Mouse (Mus musculus): Measurements from ENCODE around the gene Arpp21. TPM values are rescaled to one million over a fixed set of nuclear protein-coding genes. Genes with fewer than 3 reads are reported as not detected.

Gene Arpp21
- polyA plus RNA-seq, 1 experiment from 2014 or later: 2.4 TPM

- 54% methylated on average over 6 of the region's 6 CpGs for WGBS
Measured at GRCm38 (mm10) chr9:112176317-112176716, 59.4 kb downstream of the Arpp21 start.

GRCm38 (mm10) chr9:112174407-112175357, 61.1 kb downstream of the Arpp21 start:
- Histone ChIP-seq H3K4me2 (peak overlapping the region; percentile 56), H3K9me3 (no peaks in the 10 kb centered on the region), H3K27ac (replicated peaks) (peak overlapping the region; percentile 20; the same call in 1 of the 2 replicates), H3K4me3 (peak overlapping the region; percentile 29), H3K27me3 (replicated peaks) (no peaks in the 10 kb centered on the region), H3K4me1 (peaks cover 46% of the 10 kb centered on the region), H3K36me3 (no peaks in the 10 kb centered on the region), H3K9ac (no peak overlapping the region)
- no peak for ATAC-seq (ENCODE audit: extremely low read depth, insufficient number of reproducible peaks, low FRiP score, low TSS enrichment)
- 21% methylated on average over 15 of the region's 15 CpGs for WGBS

More at GRCm38 (mm10) chr9:112176317-112176716, 59.4 kb downstream of the Arpp21 start:
- no peak for ATAC-seq (ENCODE audit: extremely low read depth, insufficient number of reproducible peaks, low FRiP score, low TSS enrichment)
- Histone ChIP-seq H3K4me1 (peaks cover 50% of the 10 kb centered on the region), H3K27me3 (replicated peaks) (no peaks in the 10 kb centered on the region), H3K36me3 (no peaks in the 10 kb centered on the region), H3K9ac (no peak overlapping the region), H3K27ac (replicated peaks) (no peak overlapping the region), H3K4me2 (no peak overlapping the region), H3K9me3 (no peaks in the 10 kb centered on the region), H3K4me3 (no peak overlapping the region)

GRCm38 (mm10) chr9:112173778-112174177, 62.0 kb downstream of the Arpp21 start:
- Histone ChIP-seq H3K9ac (no peak overlapping the region), H3K4me3 (no peak overlapping the region), H3K27ac (replicated peaks) (no peak overlapping the region), H3K4me1 (peaks cover 39% of the 10 kb centered on the region), H3K9me3 (no peaks in the 10 kb centered on the region), H3K36me3 (no peaks in the 10 kb centered on the region), H3K27me3 (replicated peaks) (no peaks in the 10 kb centered on the region), H3K4me2 (no peak overlapping the region)
- WGBS: 57% methylated on average over 5 of the region's 5 CpGs
- ATAC-seq (ENCODE audit: extremely low read depth, insufficient number of reproducible peaks, low FRiP score, low TSS enrichment): no peak

GRCm38 (mm10) chr9:112164677-112165076, 71.1 kb downstream of the Arpp21 start:
- no peak overlapping the region for H3K9ac ChIP-seq
- H3K9me3 ChIP-seq: no peaks in the 10 kb centered on the region
- WGBS: 75% methylated on average over 4 of the region's 4 CpGs
- H3K27ac ChIP-seq (replicated peaks): no peak overlapping the region
- H3K27me3 ChIP-seq (replicated peaks): no peaks in the 10 kb centered on the region
- no peak overlapping the region for H3K4me2 ChIP-seq
- H3K4me3 ChIP-seq: no peak overlapping the region
- no peak for ATAC-seq (ENCODE audit: extremely low read depth, insufficient number of reproducible peaks, low FRiP score, low TSS enrichment)
- H3K36me3 ChIP-seq: no peaks in the 10 kb centered on the region
- H3K4me1 ChIP-seq: no peaks in the 10 kb centered on the region

- Histone ChIP-seq H3K4me1 (no peaks in the 10 kb centered on the region), H3K4me3 (no peak overlapping the region), H3K9ac (no peak overlapping the region), H3K4me2 (no peak overlapping the region), H3K27ac (replicated peaks) (no peak overlapping the region), H3K9me3 (no peaks in the 10 kb centered on the region), H3K27me3 (replicated peaks) (no peaks in the 10 kb centered on the region), H3K36me3 (no peaks in the 10 kb centered on the region)
- no peak for ATAC-seq (ENCODE audit: extremely low read depth, insufficient number of reproducible peaks, low FRiP score, low TSS enrichment)
- WGBS: 85% methylated on average over 2 of the region's 2 CpGs
Measured at GRCm38 (mm10) chr9:112160981-112161380, 74.8 kb downstream of the Arpp21 start.

GRCm38 (mm10) chr9:112153972-112154371, 81.8 kb downstream of the Arpp21 start:
- Histone ChIP-seq H3K4me3 (no peak overlapping the region), H3K4me2 (no peak overlapping the region), H3K4me1 (no peaks in the 10 kb centered on the region), H3K27ac (replicated peaks) (no peak overlapping the region), H3K27me3 (replicated peaks) (no peaks in the 10 kb centered on the region), H3K9ac (no peak overlapping the region), H3K9me3 (no peaks in the 10 kb centered on the region), H3K36me3 (no peaks in the 10 kb centered on the region)
- no peak for ATAC-seq (ENCODE audit: extremely low read depth, insufficient number of reproducible peaks, low FRiP score, low TSS enrichment)
- 68% methylated on average over 5 of the region's 5 CpGs for WGBS

GRCm38 (mm10) chr9:112152762-112153161, 83.0 kb downstream of the Arpp21 start:
- no peak overlapping the region for H3K27ac ChIP-seq (replicated peaks)
- ATAC-seq (ENCODE audit: extremely low read depth, insufficient number of reproducible peaks, low FRiP score, low TSS enrichment): no peak
- 78% methylated on average over 2 of the region's 2 CpGs for WGBS
- H3K4me3 ChIP-seq: no peak overlapping the region
- H3K36me3 ChIP-seq: no peaks in the 10 kb centered on the region
- H3K9me3 ChIP-seq: no peaks in the 10 kb centered on the region
- no peaks in the 10 kb centered on the region for H3K27me3 ChIP-seq (replicated peaks)
- H3K9ac ChIP-seq: no peak overlapping the region
- H3K4me2 ChIP-seq: no peak overlapping the region
- no peaks in the 10 kb centered on the region for H3K4me1 ChIP-seq

GRCm38 (mm10) chr9:112151177-112151576, 84.6 kb downstream of the Arpp21 start:
- H3K4me3 ChIP-seq: no peak overlapping the region
- no peaks in the 10 kb centered on the region for H3K27me3 ChIP-seq (replicated peaks)
- 73% methylated on average over 5 of the region's 5 CpGs for WGBS
- no peaks in the 10 kb centered on the region for H3K36me3 ChIP-seq
- no peaks in the 10 kb centered on the region for H3K4me1 ChIP-seq
- no peak for ATAC-seq (ENCODE audit: extremely low read depth, insufficient number of reproducible peaks, low FRiP score, low TSS enrichment)
- no peaks in the 10 kb centered on the region for H3K9me3 ChIP-seq
- no peak overlapping the region for H3K27ac ChIP-seq (replicated peaks)
- H3K4me2 ChIP-seq: no peak overlapping the region
- H3K9ac ChIP-seq: no peak overlapping the region

- Histone ChIP-seq H3K4me3 (no peak overlapping the region), H3K4me2 (no peak overlapping the region), H3K9me3 (no peaks in the 10 kb centered on the region), H3K36me3 (no peaks in the 10 kb centered on the region), H3K27me3 (replicated peaks) (no peaks in the 10 kb centered on the region), H3K4me1 (no peaks in the 10 kb centered on the region), H3K9ac (no peak overlapping the region), H3K27ac (replicated peaks) (no peak overlapping the region)
- no peak for ATAC-seq (ENCODE audit: extremely low read depth, insufficient number of reproducible peaks, low FRiP score, low TSS enrichment)
- WGBS: 64% methylated on average over 8 of the region's 8 CpGs
Measured at GRCm38 (mm10) chr9:112140658-112141057, 95.1 kb downstream of the Arpp21 start.

- no peak overlapping the region for H3K27ac ChIP-seq (replicated peaks)
- no peaks in the 10 kb centered on the region for H3K9me3 ChIP-seq
- no peaks in the 10 kb centered on the region for H3K36me3 ChIP-seq
- no peak overlapping the region for H3K4me3 ChIP-seq
- no peaks in the 10 kb centered on the region for H3K27me3 ChIP-seq (replicated peaks)
- H3K4me2 ChIP-seq: no peak overlapping the region
- H3K9ac ChIP-seq: no peak overlapping the region
- no peaks in the 10 kb centered on the region for H3K4me1 ChIP-seq
- ATAC-seq (ENCODE audit: extremely low read depth, insufficient number of reproducible peaks, low FRiP score, low TSS enrichment): no peak
Measured at GRCm38 (mm10) chr9:112137820-112138219, 97.9 kb downstream of the Arpp21 start.

- H3K9me3 ChIP-seq: no peaks in the 10 kb centered on the region
- no peak for ATAC-seq (ENCODE audit: extremely low read depth, insufficient number of reproducible peaks, low FRiP score, low TSS enrichment)
- peaks cover 16% of the 10 kb centered on the region for H3K4me1 ChIP-seq
- WGBS: 56% methylated on average over 3 of the region's 3 CpGs
- H3K4me2 ChIP-seq: no peak overlapping the region
- no peak overlapping the region for H3K9ac ChIP-seq
- H3K27me3 ChIP-seq (replicated peaks): no peaks in the 10 kb centered on the region; the same call in 1 of the 2 replicates
- no peak overlapping the region for H3K4me3 ChIP-seq
- H3K27ac ChIP-seq (replicated peaks): no peak overlapping the region
- no peaks in the 10 kb centered on the region for H3K36me3 ChIP-seq
Measured at GRCm38 (mm10) chr9:112130812-112131211, 104.9 kb downstream of the Arpp21 start.

- Histone ChIP-seq H3K27ac (replicated peaks) (no peak overlapping the region), H3K9ac (no peak overlapping the region), H3K9me3 (no peaks in the 10 kb centered on the region), H3K27me3 (replicated peaks) (peaks cover 4% of the 10 kb centered on the region), H3K36me3 (no peaks in the 10 kb centered on the region), H3K4me1 (no peaks in the 10 kb centered on the region), H3K4me2 (no peak overlapping the region), H3K4me3 (no peak overlapping the region)
- ATAC-seq (ENCODE audit: extremely low read depth, insufficient number of reproducible peaks, low FRiP score, low TSS enrichment): no peak
- 19% methylated on average over 10 of the region's 10 CpGs for WGBS
Measured at GRCm38 (mm10) chr9:112124667-112125066, 111.1 kb downstream of the Arpp21 start.

Data from heart, embryonic 13.5 days (tissue).